Mouse (Mus musculus): Measurements from ENCODE around the gene Gcnt4. TPM values are rescaled to one million over a fixed set of nuclear protein-coding genes. Genes with fewer than 3 reads are reported as not detected.

Gene Gcnt4
- 0.08 and 0.10 TPM in 2 replicates for polyA plus RNA-seq (2015; fragmentation: Nextera tagmentation; extraction: Ambion mirVana)

DNA sequence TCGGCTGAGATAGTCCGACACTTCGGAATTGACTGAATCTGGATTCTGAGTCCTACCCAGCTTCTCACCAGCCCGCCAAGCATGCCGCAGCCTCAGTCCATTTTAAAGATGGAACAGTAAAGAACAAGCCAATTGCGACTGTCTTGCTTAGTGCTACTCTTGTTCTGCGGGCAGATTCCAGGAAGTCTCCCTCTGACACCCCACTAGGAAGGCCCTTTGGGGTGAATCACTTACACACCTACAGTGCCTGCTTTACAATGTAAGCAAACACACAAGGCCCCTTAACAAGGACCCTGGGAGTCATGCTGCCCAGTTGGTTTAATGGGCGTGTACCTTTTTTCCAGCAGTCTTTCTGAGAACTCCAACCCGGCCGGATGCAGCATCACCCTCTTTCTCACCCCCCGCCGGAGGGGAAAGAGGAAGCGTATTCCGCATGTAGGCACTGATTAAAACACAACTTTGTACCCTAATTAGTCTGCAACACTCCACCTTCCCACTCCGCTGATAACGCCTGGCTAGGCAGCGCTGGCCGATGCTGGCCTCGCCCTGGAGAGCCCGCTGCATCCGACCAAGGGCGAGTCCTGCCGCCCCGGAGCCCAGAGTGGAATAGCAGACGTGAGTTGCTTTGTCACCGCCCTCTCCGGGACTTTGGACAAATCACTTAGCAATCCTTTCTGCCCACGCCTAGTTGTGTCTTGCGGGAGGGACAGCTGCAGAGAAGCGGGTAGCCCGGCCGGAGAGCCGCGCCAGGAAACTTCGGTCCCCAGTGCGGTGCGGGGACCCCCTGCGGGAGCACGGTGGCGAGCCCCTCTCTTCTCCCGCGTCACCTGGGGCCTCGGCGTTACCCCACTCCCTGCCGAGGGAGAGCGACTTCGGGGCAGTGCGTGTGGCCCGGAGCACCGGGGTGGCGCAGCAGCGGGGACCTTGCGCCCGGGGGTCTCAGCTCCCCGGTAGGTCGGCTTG, at the start of gene Gcnt4:
TSS of gene Gcnt4 (plus strand) at position 691 of the 963 bp plus-strand sequence.

Other genes with a start within 250 kb of the Gcnt4 start
- not detected in 2 replicates for gene Ankrd31, start 176.4 kb upstream of the Gcnt4 start, polyA plus RNA-seq (2015; fragmentation: Nextera tagmentation; extraction: Ambion mirVana)
- gene 1700029F12Rik, start 109.7 kb downstream of the Gcnt4 start, polyA plus RNA-seq (2015; fragmentation: Nextera tagmentation; extraction: Ambion mirVana), result not detected in 2 replicates
- gene Fam169a, start 142.6 kb downstream of the Gcnt4 start, polyA plus RNA-seq (2015; fragmentation: Nextera tagmentation; extraction: Ambion mirVana), result 0.10 and 0.24 TPM in 2 replicates
- 2.2 and 2.6 TPM in 2 replicates for gene Gm6169, start 174.5 kb downstream of the Gcnt4 start, polyA plus RNA-seq (2015; fragmentation: Nextera tagmentation; extraction: Ambion mirVana)
- gene Gfm2, start 213.2 kb downstream of the Gcnt4 start, polyA plus RNA-seq (2015; fragmentation: Nextera tagmentation; extraction: Ambion mirVana), result 18.2 and 18.4 TPM in 2 replicates
- 47.4 and 50.4 TPM in 2 replicates for gene Nsa2, start 213.2 kb downstream of the Gcnt4 start, polyA plus RNA-seq (2015; fragmentation: Nextera tagmentation; extraction: Ambion mirVana)

Measured in skeletal muscle tissue, postnatal 0 days (tissue).